Mouse (Mus musculus) forebrain, postnatal 0 days (tissue): ENCODE data around the gene Etv3. TPM values are rescaled to one million over a fixed set of nuclear protein-coding genes. Genes with fewer than 3 reads are reported as not detected.

Experiments used
- ATAC-seq: fragments of 200-750 bp; cut with Nextera tagmentation; 2 replicates; pipeline ENCODE4 v1.8.0; 2017; ENCODE audit warnings: mild to moderate bottlenecking, moderate library complexity
- DNase-seq: peaks from one replicate; pipeline ENCODE4 v3.0.0-alpha.2; 2015
- H3K27ac ChIP-seq: fragments of 300-500 bp; sonication (generic); 2 replicates; pipeline ENCODE4 v1.5.1; 2014; ENCODE audit warnings: low read depth, mild to moderate bottlenecking, antibody characterized with exemption, low read length, moderate library complexity, mixed read lengths
- H3K27me3 ChIP-seq: fragments of 300-500 bp; sonication (generic); 2 replicates; pipeline ENCODE4 v1.6.1; 2014; ENCODE audit warnings: mild to moderate bottlenecking, low read length, mixed read lengths; ENCODE audit not compliant: insufficient read depth
- H3K36me3 ChIP-seq: fragments of 300-500 bp; sonication (generic); 2 replicates; pipeline ENCODE4 v1.6.1; 2014; ENCODE audit warnings: mild to moderate bottlenecking, moderate library complexity; ENCODE audit not compliant: insufficient read depth
- H3K4me1 ChIP-seq: fragments of 300-500 bp; sonication (generic); 2 replicates; pipeline ENCODE4 v1.6.1; 2014; ENCODE audit warnings: antibody characterized with exemption; ENCODE audit not compliant: insufficient read depth
- H3K4me2 ChIP-seq: fragments of 300-500 bp; sonication (generic); 2 replicates; pipeline ENCODE4 v1.6.1; 2014; ENCODE audit warnings: low read depth, mild to moderate bottlenecking, moderate library complexity
- H3K4me3 ChIP-seq: fragments of 300-500 bp; sonication (generic); 2 replicates; pipeline ENCODE4 v1.5.1; 2014; ENCODE audit warnings: low read depth, low read length, mixed read lengths
- H3K9ac ChIP-seq: fragments of 300-500 bp; sonication (generic); 2 replicates; pipeline ENCODE4 v1.6.1; 2014; ENCODE audit warnings: mild to moderate bottlenecking
- H3K9me3 ChIP-seq: fragments of 300-500 bp; sonication (generic); 2 replicates; pipeline ENCODE4 v1.6.1; 2016; ENCODE audit warnings: low read length
- CTCF ChIP-seq: sonication (generic); IDR thresholded peaks from 2 replicates; pipeline ENCODE4 v1.5.1; 2016; ENCODE audit warnings: antibody characterized with exemption, control low read depth, low read depth
- WGBS: fragments of 180-500 bp; shearing (Covaris S2); extraction: QIAGEN DNeasy Blood & Tissue Kit; methylation state at CpG from one replicate; pipeline ENCODE4 v1.1.7; 2014; 5-methylcytosine and 5-hydroxymethylcytosine counted together
- polyA plus RNA-seq: library from polyadenylated mRNA; unstranded; fragments of >200 nt; fragmentation: Nextera tagmentation; extraction: Ambion mirVana; gene quantifications from 2 replicates; pipeline ENCODE4 v1.2.1, GENCODE M21; 2015
- total RNA-seq: library from RNA; depleted of rRNA; stranded (reverse); fragments of >200 nt; gene quantifications from 2 replicates; pipeline ENCODE4 v1.2.3, GENCODE M21; 2014; rRNA removed

The Etv3 gene
- total and polyA plus RNA-seq, 2 experiments from 2014 or later: 6.0 to 13.8 TPM

DNA sequence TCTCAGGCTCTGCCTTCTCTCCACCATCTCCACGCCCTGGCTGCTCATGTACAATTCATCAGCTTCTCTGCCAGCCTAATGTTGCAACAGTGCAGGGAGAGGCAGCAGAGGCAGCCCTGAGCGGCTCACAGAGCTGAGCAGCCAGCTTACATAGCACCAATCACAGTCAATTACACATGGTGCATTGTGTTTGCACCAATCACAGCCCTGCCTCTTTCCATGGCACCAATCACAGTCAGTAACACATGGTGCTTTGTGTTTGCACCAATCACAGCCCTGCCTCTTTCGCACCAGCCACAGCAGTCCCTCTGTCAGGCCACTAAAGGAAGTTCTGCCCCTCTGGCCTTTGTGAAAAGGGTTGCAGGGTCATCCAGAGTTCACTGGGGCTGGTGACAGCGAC lies 40.9 kb downstream of the Etv3 start:
- peak; percentile 96 for DNase-seq
- peak overlapping the region; percentile 56 for H3K9ac ChIP-seq
- TF ChIP-seq CTCF: peak; percentile 27; the same call in 1 of the 2 replicates
- no peaks in the 10 kb centered on the region for H3K36me3 ChIP-seq
- WGBS: 0% methylated on average over 4 of the region's 4 CpGs
- no peaks in the 10 kb centered on the region for H3K9me3 ChIP-seq
- H3K4me2 ChIP-seq: peak overlapping the region; percentile 49
- H3K27ac ChIP-seq: peak overlapping the region; percentile 94
- H3K27me3 ChIP-seq: no peaks in the 10 kb centered on the region
- ATAC-seq: peak; percentile 100
- peaks cover 10% of the 10 kb centered on the region; the same call in 1 of the 2 replicates for H3K4me1 ChIP-seq
- peak overlapping the region; percentile 32 for H3K4me3 ChIP-seq

DNA sequence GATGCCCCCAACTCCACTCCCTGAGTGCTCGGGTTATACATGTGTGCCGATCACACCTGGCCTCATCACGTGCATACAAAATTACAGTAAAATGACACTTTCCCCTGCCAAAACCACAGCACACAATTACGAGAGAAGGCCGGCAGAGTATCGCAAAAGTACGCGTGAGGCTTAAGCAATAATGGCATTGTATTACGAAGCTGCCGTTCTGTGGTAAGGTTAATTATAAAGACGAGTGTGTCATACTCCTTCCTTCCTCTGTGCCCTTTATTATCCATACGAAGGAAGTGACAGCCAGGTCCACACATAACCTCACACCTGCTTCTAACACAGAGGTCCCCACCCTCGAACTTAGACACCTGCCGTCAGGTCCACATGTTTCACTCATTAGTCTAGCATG lies 42.3 kb downstream of the Etv3 start:
- Histone ChIP-seq H3K27me3 (no peaks in the 10 kb centered on the region), H3K27ac (no peak overlapping the region), H3K4me1 (peaks cover 10% of the 10 kb centered on the region; the same call in 1 of the 2 replicates), H3K4me3 (no peak overlapping the region), H3K4me2 (no peak overlapping the region), H3K9me3 (no peaks in the 10 kb centered on the region), H3K36me3 (no peaks in the 10 kb centered on the region), H3K9ac (no peak overlapping the region)
- ATAC-seq (no peak), DNase-seq (no peak)
- no peak for TF ChIP-seq CTCF
- 91% methylated on average over 14 of the region's 14 CpGs for WGBS

DNA sequence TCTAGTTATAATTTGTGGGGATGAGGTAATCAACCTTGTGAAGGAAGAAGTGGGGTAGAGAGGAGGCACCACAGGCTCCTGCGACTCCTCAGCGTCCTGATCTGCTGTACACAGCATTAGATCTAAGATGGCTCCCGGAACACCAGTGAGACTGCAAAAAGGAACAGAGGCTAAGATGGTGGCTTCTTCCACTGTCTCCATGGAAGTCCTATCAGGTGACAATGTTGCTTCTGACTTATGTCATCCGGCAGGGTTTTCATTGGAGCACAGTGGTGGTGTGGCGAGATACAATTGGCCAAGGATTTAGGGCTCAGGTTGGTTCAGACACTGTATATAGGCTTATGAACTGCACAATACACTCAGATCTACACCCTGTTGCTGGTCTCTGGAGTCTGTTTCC lies 43.5 kb downstream of the Etv3 start:
- no peak overlapping the region for H3K4me2 ChIP-seq
- H3K4me1 ChIP-seq: peaks cover 10% of the 10 kb centered on the region; the same call in 1 of the 2 replicates
- no peak for ATAC-seq
- TF ChIP-seq CTCF: no peak
- no peak overlapping the region for H3K4me3 ChIP-seq
- no peak overlapping the region for H3K9ac ChIP-seq
- DNase-seq: no peak
- H3K27ac ChIP-seq: no peak overlapping the region
- H3K9me3 ChIP-seq: no peaks in the 10 kb centered on the region
- no peaks in the 10 kb centered on the region for H3K27me3 ChIP-seq
- no peaks in the 10 kb centered on the region for H3K36me3 ChIP-seq
- WGBS: 95% methylated on average over 5 of the region's 5 CpGs

DNA sequence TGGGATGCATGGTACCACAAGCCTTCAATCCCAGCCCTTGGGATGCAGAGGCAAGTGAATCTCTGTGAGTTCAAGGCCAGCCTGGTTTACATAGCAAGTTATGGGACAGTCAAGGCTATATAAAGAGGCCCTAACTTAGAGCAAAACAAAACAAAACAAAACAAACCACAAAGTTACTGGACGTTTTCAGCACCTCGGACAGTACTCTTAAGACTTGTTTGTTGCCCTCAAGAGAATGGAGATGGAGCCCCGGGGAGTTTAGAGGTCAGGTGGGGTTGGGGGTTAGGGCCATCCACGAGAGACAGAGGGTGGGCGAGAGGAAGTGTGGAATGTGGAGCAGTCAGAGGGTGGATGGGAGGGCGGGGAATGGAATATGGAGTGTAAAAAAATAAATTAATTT lies 50.6 kb downstream of the Etv3 start:
- Histone ChIP-seq H3K4me1 (no peaks in the 10 kb centered on the region), H3K36me3 (no peaks in the 10 kb centered on the region), H3K27ac (no peak overlapping the region), H3K4me3 (no peak overlapping the region), H3K27me3 (no peaks in the 10 kb centered on the region), H3K9me3 (no peaks in the 10 kb centered on the region), H3K9ac (no peak overlapping the region), H3K4me2 (no peak overlapping the region)
- 37% methylated on average over 6 of the region's 6 CpGs for WGBS
- ATAC-seq: no peak
- no peak for TF ChIP-seq CTCF
- no peak for DNase-seq

DNA sequence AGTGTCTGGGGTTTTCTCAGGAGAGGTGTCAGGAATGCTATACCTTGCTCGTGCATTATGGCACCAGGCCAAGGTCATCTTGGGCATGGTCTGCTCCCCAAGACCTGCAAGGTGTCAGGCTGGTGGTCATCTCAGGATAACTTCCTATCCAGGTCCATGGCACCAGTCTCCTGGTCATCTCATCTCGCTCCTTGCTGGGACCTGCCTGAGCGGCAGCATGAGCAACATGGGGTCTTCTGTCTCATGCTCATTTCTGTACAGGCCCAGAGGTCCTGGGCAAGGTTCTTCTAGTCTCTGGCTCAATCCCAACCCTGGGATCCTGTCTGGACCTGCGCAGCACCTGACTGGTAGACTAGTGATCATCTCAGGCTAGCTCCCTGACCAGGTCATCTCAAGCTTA lies 57.1 kb downstream of the Etv3 start:
- DNase-seq (no peak), ATAC-seq (no peak)
- Histone ChIP-seq H3K4me3 (no peak overlapping the region), H3K36me3 (no peaks in the 10 kb centered on the region), H3K9me3 (0 out of 2 replicates have a peak, but pooled peaks cover 4% of the 10 kb centered on the region), H3K27me3 (no peaks in the 10 kb centered on the region), H3K27ac (no peak overlapping the region), H3K4me2 (no peak overlapping the region), H3K9ac (no peak overlapping the region), H3K4me1 (no peaks in the 10 kb centered on the region)
- no peak for TF ChIP-seq CTCF
- whole genome bisulfite sequencing: 98% methylated on average over 4 of the region's 4 CpGs

Other genes with a start within 250 kb of the Etv3 start
- gene Cd5l, start 167.5 kb upstream of the Etv3 start, total RNA-seq: 0.15 TPM in 1 of 2 replicates, not detected in the other
- not detected in 2 replicates for gene Cd5l, start 167.5 kb upstream of the Etv3 start, polyA plus RNA-seq
- not detected in 2 replicates for gene Fcrl1, start 149.0 kb upstream of the Etv3 start, total RNA-seq
- gene Fcrl1, start 149.0 kb upstream of the Etv3 start, polyA plus RNA-seq: 0.10 TPM in 1 of 2 replicates, not detected in the other
- gene Fcrl5, start 89.6 kb upstream of the Etv3 start, total RNA-seq: not detected in 2 replicates
- gene Fcrl5, start 89.6 kb upstream of the Etv3 start, polyA plus RNA-seq: not detected in 2 replicates
- gene Arhgef11, start 92.2 kb downstream of the Etv3 start, total RNA-seq: 48.2 and 52.6 TPM in 2 replicates
- gene Arhgef11, start 92.2 kb downstream of the Etv3 start, polyA plus RNA-seq: 6.9 and 10.7 TPM in 2 replicates
- gene Lrrc71, start 223.2 kb downstream of the Etv3 start, total RNA-seq: 2.2 and 3.0 TPM in 2 replicates
- 0.77 and 1.6 TPM in 2 replicates for gene Lrrc71, start 223.2 kb downstream of the Etv3 start, polyA plus RNA-seq